31 mouse cellular contexts compared by ENCODE assay signal in genomic region chr4:125601301-125601700, GRCm38 (mm10).
"Had no signal": no experiment of that assay in that cellular context is flagged by ENCODE, and none has a peak within 500 bp of the region (broad histone marks: within the 10 kb centered on the region; RNA-seq: fewer than 3 reads in every experiment).

No protein-coding gene starts in this region.

- H3K36me3 ChIP-seq: limb, embryonic 10.5 days; limb, embryonic 12.5 days; limb, embryonic 13.5 days; limb, embryonic 15.5 days; liver, embryonic 12.5 days; liver, embryonic 13.5 days; liver, embryonic 15.5 days; lung, embryonic 15.5 days; midbrain, embryonic 10.5 days; midbrain, embryonic 12.5 days; midbrain, embryonic 13.5 days; midbrain, embryonic 15.5 days had no signal

- H3K27me3 ChIP-seq: liver, embryonic 13.5 days; liver, embryonic 15.5 days; lung, embryonic 15.5 days; midbrain, embryonic 15.5 days had no signal

- H3K4me2 ChIP-seq: limb, embryonic 12.5 days; limb, embryonic 13.5 days; limb, embryonic 15.5 days; liver, embryonic 11.5 days; liver, embryonic 12.5 days; liver, embryonic 13.5 days; liver, embryonic 15.5 days; lung, embryonic 14.5 days; lung, embryonic 15.5 days; midbrain, embryonic 11.5 days; midbrain, embryonic 12.5 days; midbrain, embryonic 13.5 days; midbrain, embryonic 15.5 days had no signal

- H3K9ac ChIP-seq: limb, embryonic 12.5 days; limb, embryonic 13.5 days; limb, embryonic 15.5 days; liver, embryonic 12.5 days; liver, embryonic 13.5 days; liver, embryonic 14.5 days; liver, embryonic 15.5 days; liver, postnatal 0 days; lung, embryonic 14.5 days; lung, embryonic 15.5 days; midbrain, embryonic 12.5 days; midbrain, embryonic 13.5 days; midbrain, embryonic 15.5 days had no signal

- H3K27ac ChIP-seq: limb, embryonic 10.5 days; limb, embryonic 12.5 days; limb, embryonic 13.5 days; limb, embryonic 15.5 days; liver, embryonic 12.5 days; liver, embryonic 13.5 days; liver, embryonic 14.5 days; liver, embryonic 15.5 days; lung, embryonic 15.5 days; macrophage; midbrain, embryonic 12.5 days; midbrain, embryonic 13.5 days; midbrain, embryonic 15.5 days had no signal

- ATAC-seq: liver, embryonic 12.5 days; liver, postnatal 0 days; lung, postnatal 0 days; midbrain, embryonic 13.5 days; midbrain, embryonic 15.5 days; midbrain, embryonic 16.5 days had no signal

- H3K4me3 ChIP-seq: limb, embryonic 10.5 days; limb, embryonic 12.5 days; limb, embryonic 13.5 days; limb, embryonic 15.5 days; liver, embryonic 12.5 days; liver, embryonic 13.5 days; liver, embryonic 15.5 days; lung, embryonic 15.5 days; megakaryocyte, embryonic 14.5 days; midbrain, embryonic 10.5 days; midbrain, embryonic 12.5 days; midbrain, embryonic 13.5 days; midbrain, embryonic 15.5 days; myocyte had no signal

- H3K9me3 ChIP-seq: limb, embryonic 10.5 days; limb, embryonic 12.5 days; limb, embryonic 13.5 days; limb, embryonic 15.5 days; liver, embryonic 12.5 days; liver, embryonic 13.5 days; liver, embryonic 15.5 days; lung, embryonic 15.5 days; midbrain, embryonic 10.5 days; midbrain, embryonic 12.5 days; midbrain, embryonic 13.5 days; midbrain, embryonic 15.5 days had no signal

- DNase-seq: left cerebral cortex, postnatal 4 days; liver; liver, embryonic 13.5 days; liver, postnatal 0 days; lung, adult 18-20 months; lung, adult 2 months; lung, embryonic 14.5 days; lung, postnatal 10 days; lung, postnatal 14 days; lung, postnatal 36 days; lung, postnatal 4 days; midbrain, embryonic 14.5 days had no signal

- H3K4me1 ChIP-seq: liver, embryonic 12.5 days; liver, embryonic 13.5 days; liver, embryonic 15.5 days; lung, embryonic 15.5 days; megakaryocyte, embryonic 14.5 days had no signal
